14 mouse cellular contexts compared by ENCODE assay signal in genomic region chr13:15472712-15473111, GRCm38 (mm10).
"Had no signal": no experiment of that assay in that cellular context is flagged by ENCODE, and none has a peak within 500 bp of the region (broad histone marks: within the 10 kb centered on the region; RNA-seq: fewer than 3 reads in every experiment).

No protein-coding gene starts in this region.

- H3K4me1 ChIP-seq: neural tube, embryonic 15.5 days had no signal

- H3K9ac ChIP-seq: kidney, embryonic 15.5 days; limb, embryonic 12.5 days; liver, embryonic 14.5 days; neural tube, embryonic 15.5 days had no signal

- DNase-seq: kidney, postnatal 14 days; lung, adult 18-20 months; lung, postnatal 36 days; midbrain, embryonic 14.5 days; right cerebral cortex, adult 18-20 months; right cerebral cortex, postnatal 25 days; thymus, postnatal 4 days had no signal

- H3K36me3 ChIP-seq: kidney, embryonic 15.5 days; neural tube, embryonic 15.5 days had no signal

- ATAC-seq: lung, postnatal 0 days had no signal

- H3K9me3 ChIP-seq: kidney, embryonic 15.5 days; limb, embryonic 12.5 days; midbrain, embryonic 10.5 days; neural tube, embryonic 15.5 days had no signal

- H3K27me3 ChIP-seq: kidney, embryonic 15.5 days; limb, embryonic 12.5 days; neural tube, embryonic 15.5 days had no signal

- H3K27ac ChIP-seq: kidney, embryonic 15.5 days; limb, embryonic 12.5 days; liver, embryonic 14.5 days; midbrain, embryonic 10.5 days; neural tube, embryonic 15.5 days had no signal

- H3K4me2 ChIP-seq: kidney, embryonic 15.5 days; limb, embryonic 12.5 days; neural tube, embryonic 15.5 days had no signal

- H3K4me3 ChIP-seq: kidney, embryonic 15.5 days; limb, embryonic 12.5 days; midbrain, embryonic 10.5 days; myocyte; neural tube, embryonic 15.5 days had no signal
